Mouse (Mus musculus): Measurements from ENCODE around the gene Klhl35. TPM values are rescaled to one million over a fixed set of nuclear protein-coding genes. Genes with fewer than 3 reads are reported as not detected.
A peak's percentile ranks its signal among the peaks of the same experiment; 100 is the strongest.

Gene Klhl35
- total RNA-seq, 2 experiments from 2014 or later = 1.9 to 3.9 TPM

- no peak for DNase-seq
These were observed 11.8 kb upstream of the Klhl35 start for GRCm38 (mm10) chr7:99454044-99454443.

- DNase-seq = peak in 1 of 2 experiments; percentile 40
These were observed 7.0 kb upstream of the Klhl35 start for GRCm38 (mm10) chr7:99458849-99459248.

DNA sequence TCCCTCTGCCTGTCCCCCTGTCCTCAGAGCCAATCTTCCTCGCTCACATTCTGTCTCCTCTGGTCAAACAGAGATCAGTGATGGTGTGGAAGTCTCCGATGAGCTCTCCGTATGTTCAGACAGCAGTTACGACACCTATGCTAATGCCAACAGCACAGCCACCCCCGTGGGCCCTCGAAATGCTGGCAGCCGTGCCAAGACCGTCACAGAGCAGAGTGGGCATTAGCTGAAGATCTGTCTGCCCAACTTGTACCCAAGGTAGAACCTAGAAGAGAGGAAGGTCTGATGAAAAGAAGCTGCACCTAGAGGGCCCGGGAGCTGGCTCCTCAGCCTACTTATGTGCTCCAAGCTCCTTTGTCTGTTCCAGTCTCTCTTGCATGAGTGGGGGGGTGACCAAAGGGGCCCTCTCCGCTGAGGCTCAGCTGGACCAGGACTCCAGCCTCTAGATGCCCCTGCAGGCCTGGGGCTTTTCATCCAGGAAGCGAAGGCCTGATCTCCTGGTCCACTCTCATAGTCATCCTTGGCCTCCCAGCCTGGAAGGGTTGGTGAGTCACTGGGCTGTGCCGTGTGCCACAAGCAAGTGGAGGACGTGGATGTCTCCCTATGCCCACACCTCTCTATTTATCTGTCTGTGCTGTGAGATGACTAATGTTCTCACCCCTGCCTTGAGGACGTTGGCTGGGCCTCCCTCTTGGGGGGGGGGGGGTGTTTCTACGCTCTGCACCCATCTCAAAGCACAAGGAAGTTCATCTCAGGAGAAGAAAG, 5.7 kb upstream of the Klhl35 start:
- no peak for DNase-seq

- DNase-seq = no peak
These were observed 2.7 kb upstream of the Klhl35 start for GRCm38 (mm10) chr7:99463120-99463519.

GRCm38 (mm10) chr7:99467916-99468282, 2.1 kb downstream of the Klhl35 start:
- DNase-seq = peak in 1 of 2 experiments; percentile 39

- peak; percentile 64 to 76 for DNase-seq
These were observed 2.7 kb downstream of the Klhl35 start for GRCm38 (mm10) chr7:99468283-99469132.

DNA sequence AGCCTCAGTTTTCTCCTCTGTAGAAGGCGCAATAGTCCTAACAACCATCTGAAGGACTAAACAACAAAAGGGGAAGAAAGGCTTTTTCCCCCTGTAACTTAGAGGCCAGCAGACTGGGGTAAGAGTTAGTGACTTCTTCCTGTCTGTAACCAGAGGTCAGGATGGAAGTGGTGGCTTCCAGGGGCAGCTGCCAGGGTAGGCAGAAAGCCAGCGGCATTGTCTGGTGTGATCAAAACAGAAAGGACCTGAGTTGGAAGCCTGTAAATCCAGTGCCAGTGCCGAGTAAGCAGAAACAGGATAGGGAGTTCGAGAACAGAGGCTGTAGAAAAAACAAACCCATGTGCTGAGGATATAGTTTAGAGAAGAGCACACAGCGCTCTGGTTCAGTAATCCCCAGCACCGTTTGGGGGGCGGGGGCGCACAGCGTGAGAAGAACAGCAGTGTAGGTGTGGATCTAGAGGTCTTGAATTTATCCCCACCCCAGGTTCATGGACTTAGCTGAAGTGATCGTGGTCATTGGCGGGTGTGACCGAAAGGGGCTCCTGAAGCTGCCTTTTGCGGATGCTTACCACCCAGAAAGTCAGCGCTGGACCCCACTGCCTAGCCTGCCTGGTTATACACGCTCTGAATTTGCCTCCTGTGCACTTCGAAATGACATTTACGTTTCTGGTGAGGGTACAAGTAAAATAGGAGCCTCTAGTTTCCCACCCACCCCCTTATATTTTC, 4.0 kb downstream of the Klhl35 start:
- peak in 1 of 2 experiments; percentile 7 for DNase-seq

- peak in 1 of 2 experiments; percentile 4 for DNase-seq
These were observed 5.8 kb downstream of the Klhl35 start for GRCm38 (mm10) chr7:99471578-99471977.

- DNase-seq = no peak
These were observed 8.0 kb downstream of the Klhl35 start for GRCm38 (mm10) chr7:99473638-99474407.

DNA sequence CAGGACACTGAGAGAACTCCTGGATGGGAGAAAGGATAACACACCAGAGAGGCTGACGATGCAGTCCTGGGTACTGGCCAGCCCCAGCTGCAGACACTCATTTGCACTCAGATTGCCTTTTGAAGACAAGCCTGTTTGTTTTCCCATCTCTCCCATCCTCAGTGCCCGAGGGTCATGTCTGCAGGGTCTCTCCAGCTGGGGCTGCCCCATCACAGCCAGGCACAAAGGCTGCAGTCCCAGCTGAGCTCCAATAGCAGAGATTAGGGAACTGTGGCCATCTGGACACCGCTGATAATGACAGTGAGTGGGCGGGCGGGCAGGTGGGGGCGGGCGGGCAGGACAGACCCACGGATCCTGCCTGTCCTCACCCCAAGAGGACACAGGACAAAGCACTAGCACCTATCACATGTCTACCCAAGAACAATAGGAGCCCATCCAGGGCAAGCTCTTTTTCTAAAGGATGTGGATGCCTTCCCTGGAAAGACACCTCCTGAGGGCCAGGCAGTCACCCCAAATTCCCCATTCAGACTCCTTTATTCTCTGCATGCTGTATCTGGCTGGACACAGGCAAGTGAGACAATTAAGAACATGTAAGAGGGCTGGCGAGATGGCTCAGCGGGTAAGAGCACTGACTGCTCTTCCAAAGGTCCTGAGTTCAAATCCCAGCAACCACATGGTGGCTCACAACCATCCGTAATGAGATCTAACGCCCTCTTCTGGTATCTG, 9.2 kb downstream of the Klhl35 start:
- DNase-seq = peak in 1 of 2 experiments; percentile 54

- DNase-seq = no peak
These were observed 9.7 kb downstream of the Klhl35 start for GRCm38 (mm10) chr7:99475562-99475911.

DNA sequence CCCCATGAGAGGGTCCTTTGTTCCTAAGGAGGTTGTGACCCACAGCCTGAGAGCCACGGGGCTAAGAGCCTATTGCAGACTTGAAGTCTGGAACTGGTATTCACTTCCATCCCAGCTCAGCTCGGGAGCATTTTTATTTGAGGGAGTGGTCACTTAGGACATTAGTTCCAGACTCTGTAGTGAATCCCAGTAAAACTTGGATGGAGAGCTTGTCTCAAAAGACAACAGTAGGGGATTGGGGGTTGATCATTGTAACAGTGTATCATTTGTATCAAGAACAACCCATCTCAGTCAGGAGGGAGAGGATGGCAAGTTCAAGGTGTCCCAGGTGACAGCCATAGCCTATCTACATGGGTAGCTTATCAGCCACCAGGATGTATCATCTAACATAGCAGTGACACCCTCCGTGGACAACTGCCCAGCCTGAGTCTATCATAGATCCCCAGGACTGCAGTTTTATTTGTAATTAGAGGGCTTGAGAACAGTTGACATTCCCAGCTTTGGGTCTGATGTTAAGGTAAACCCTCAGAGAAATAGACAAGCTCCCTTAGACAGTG, 10.8 kb downstream of the Klhl35 start:
- DNase-seq = no peak

- DNase-seq = no peak
These were observed 11.4 kb downstream of the Klhl35 start for GRCm38 (mm10) chr7:99477235-99477634.

- no peak for DNase-seq
These were observed 16.8 kb downstream of the Klhl35 start for GRCm38 (mm10) chr7:99482637-99483036.

GRCm38 (mm10) chr7:99483271-99483923, 17.6 kb downstream of the Klhl35 start, which contains the start of gene Rps3:
Rps3 (minus strand) TSS chr7:99483738.
- DNase-seq = peak; percentile 93 to 94

GRCm38 (mm10) chr7:99483924-99484319, 18.1 kb downstream of the Klhl35 start:
- DNase-seq = no peak

DNA sequence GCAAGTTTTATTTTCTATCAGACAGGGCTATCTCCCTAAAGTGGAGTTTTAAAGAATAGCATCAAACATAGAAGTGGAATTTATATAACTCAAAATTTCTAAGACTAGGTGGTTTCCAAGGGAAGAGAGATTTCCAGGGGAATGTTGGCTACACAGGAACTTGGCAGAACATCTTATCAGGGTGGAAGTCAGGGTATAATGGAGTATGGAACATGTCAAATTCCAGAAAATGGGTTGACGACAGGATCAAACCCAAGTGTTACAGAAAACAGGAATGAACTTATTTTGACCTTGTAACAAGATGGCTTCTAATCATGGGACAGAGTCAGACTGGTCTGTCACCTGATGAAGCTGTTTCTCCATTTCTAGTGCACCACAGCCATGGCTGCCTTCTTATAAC, 18.9 kb downstream of the Klhl35 start:
- DNase-seq = no peak

DNA sequence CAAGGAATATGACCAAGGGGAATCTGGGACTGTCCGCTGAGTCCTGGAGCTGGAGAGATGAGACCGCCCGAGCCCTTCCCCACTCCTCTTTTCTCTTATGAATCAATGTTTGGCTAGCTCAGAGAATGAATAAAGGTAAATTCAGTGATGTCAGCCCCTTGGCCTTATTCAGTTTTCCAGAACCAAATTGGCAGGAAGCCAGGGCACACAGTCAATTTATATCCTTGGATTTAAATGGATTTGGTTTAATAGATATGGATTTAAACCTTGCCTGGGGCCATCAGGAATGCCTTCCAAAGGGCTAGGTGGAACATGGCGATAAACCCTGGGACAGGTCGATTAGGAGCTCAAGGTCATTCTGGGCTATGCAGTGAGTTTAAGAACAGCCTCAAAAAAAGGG, 23.9 kb downstream of the Klhl35 start:
- DNase-seq = no peak

DNA sequence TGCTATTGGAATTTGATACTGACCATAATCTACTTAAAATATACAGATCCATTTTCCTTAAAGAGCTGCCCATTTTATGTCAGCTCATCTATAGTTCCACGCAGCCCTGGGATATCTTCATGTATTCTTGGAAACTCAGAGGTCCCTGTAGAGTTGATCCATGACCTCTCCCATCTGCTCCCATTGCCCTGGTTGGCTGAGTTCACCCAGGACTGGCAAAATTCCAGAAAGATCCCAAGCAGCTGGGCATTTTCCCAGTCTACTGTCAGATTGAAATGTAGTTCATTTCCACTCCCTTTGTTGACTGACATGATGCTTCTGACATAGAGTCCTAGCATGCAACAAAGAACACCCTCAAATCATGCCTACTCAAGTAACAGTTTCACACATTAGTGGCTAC, 33.3 kb downstream of the Klhl35 start:
- DNase-seq = no peak

DNA sequence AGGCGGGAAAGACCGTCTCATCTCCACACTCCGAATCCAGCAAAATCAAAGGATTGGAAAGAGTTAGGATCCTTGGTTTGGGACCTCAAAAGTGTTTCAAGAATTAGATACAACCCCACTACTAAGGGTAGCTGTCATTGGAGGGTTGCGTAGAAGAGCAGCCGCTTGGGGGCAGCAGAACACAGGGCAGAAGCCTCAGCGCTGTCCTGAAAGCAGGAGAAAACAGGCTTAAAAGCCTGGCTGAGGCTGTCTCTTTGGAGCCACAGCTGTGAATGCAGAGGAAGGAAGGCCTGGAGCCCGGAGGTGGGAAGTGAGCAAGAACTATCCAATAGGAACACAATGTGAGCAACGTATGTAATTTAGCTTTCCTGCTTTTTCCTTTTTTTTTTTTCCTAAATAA, 34.4 kb downstream of the Klhl35 start:
- DNase-seq = peak; percentile 76 to 79

DNA sequence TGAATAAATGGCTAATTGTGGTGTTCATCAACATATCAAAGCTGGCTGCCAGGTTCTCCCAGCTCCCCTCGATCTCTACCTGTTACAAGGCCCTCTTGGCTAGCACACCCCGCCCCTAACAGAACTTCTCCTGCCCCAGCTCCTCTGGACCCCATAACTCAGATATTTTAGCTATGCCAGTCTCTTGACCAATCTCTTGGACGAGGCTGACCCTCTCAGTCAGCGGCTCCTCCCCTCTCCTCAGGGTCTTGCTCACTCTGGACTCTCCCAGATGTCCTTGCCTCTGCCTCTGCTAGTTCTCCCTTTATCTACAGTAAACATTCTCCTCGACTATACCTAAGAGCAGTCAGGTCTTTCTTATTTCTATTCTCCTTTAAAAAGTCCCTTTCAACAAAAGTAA, 34.9 kb downstream of the Klhl35 start:
- DNase-seq = no peak
